Mouse (Mus musculus) lung, postnatal 0 days (tissue): ENCODE data around the gene Zcchc4.

Source experiments
- CTCF ChIP-seq: IDR thresholded peaks from 2 replicates; pipeline ENCODE4 v1.5.1; 2016; ENCODE audit warnings: antibody characterized with exemption, mild to moderate bottlenecking
- EP300 ChIP-seq: IDR thresholded peaks from 2 replicates; pipeline ENCODE4 v1.6.1; 2016; ENCODE audit warnings: antibody characterized with exemption, mild to moderate bottlenecking, control low read depth

DNA sequence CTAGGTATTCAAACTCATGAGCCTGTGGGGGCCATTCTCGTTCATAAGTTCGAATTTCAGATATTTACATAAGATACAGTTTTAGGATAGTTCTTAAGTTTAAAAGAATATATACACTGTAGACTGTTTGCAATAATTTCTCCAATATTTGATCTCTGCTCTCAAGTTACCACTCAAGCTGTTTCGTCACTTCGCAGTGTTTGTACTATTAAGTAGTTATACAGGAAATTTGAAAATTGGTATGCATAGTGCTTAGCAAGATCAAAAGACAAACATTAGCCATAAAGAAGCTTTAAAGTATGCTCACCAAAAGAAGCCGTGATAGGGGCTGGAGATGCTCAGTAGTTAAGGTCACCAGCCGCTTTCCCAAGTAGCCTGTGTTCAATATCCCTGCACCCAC lies 19.2 kb upstream of the Zcchc4 start:
- TF ChIP-seq CTCF (no peak), EP300 (peak; percentile 63; the same call in 1 of the 2 replicates)
